Mouse (Mus musculus) regulatory T cell (primary cell): ENCODE results near the gene Gpd1.

ENCODE experiments used
- in situ Hi-C: fragments of 300-600 bp; cut with MboI, MseI; formaldehyde crosslinking; loops from one replicate; pipeline ENCODE4 v1.15.1; 2025; ENCODE audit warnings: high pct_unique_total_duplicates

Gene Gpd1

GRCm38 (mm10) chr15:99771004-99771500 lies 53.7 kb downstream of the Gpd1 start:
- in situ Hi-C loops = loop anchor here (5.0 to 25.0 kb wide), 2 partner anchors 44 to 909 kb away; partner anchors contain the start of genes Cox14 and Kmt2d

- in situ Hi-C loops = loop anchor here (5.0 to 25.0 kb wide), 2 partner anchors 44 to 909 kb away; partner anchors contain the start of genes Cox14 and Kmt2d
Measured at GRCm38 (mm10) chr15:99771601-99772276, 54.4 kb downstream of the Gpd1 start.

GRCm38 (mm10) chr15:99772277-99772880 lies 55.1 kb downstream of the Gpd1 start:
- in situ Hi-C loops = loop anchor here (5.0 to 25.0 kb wide), 2 partner anchors 45 to 910 kb away; partner anchors contain the start of genes Cox14 and Kmt2d

GRCm38 (mm10) chr15:99772881-99772924 lies 55.4 kb downstream of the Gpd1 start, which contains the start of gene Cers5:
TSS of gene Cers5 (minus strand) at chr15:99772885.
- in situ Hi-C loops = loop anchor here (5.0 to 25.0 kb wide), 2 partner anchors 45 to 910 kb away; partner anchors contain the start of genes Cox14 and Kmt2d

- in situ Hi-C loops = loop anchor here (5.0 to 25.0 kb wide), 2 partner anchors 46 to 911 kb away; partner anchors contain the start of genes Cox14 and Kmt2d
Measured at GRCm38 (mm10) chr15:99772925-99773324, 55.6 kb downstream of the Gpd1 start.
